Mouse (Mus musculus) small intestine, adult 2 months (tissue): ENCODE data around the gene Hpcal4.

Experiments used
- CTCF ChIP-seq: fragments of 200-500 bp; IDR thresholded peaks from 2 replicates; pipeline ENCODE4 v1.5.1; 2012; ENCODE audit warnings: low read depth, mild to moderate bottlenecking, control low read depth, inconsistent platforms, low read length, moderate library complexity, mixed read lengths; ENCODE audit not compliant: insufficient replicate concordance, insufficient read length; ENCODE audit errors: extremely low read depth
- POLR2A ChIP-seq: fragments of 200-500 bp; IDR thresholded peaks from 2 replicates; pipeline ENCODE4 v1.6.1; 2012; ENCODE audit warnings: low read depth, mild to moderate bottlenecking, control low read depth, inconsistent platforms, low read length, moderate library complexity

GRCm38 (mm10) chr4:123229166-123229565 lies 46.1 kb downstream of the Hpcal4 start:
- TF ChIP-seq POLR2A (no peak), CTCF (no peak)
